Mouse (Mus musculus) thymus, adult 2 months (tissue): ENCODE measurements around the gene Tpgs1. TPM values are rescaled to one million over a fixed set of nuclear protein-coding genes. Genes with fewer than 3 reads are reported as not detected.

Source experiments
- DNase-seq: peaks from one replicate; pipeline ENCODE4 v3.0.0; 2021
- H3K27ac ChIP-seq: fragments of 200-500 bp; 2 replicates; pipeline ENCODE4 v1.5.1; 2012; ENCODE audit warnings: low read length, control low read depth; ENCODE audit not compliant: control insufficient read depth, insufficient read depth
- H3K27me3 ChIP-seq: fragments of 200-500 bp; 2 replicates; pipeline ENCODE4 v1.6.1; 2012; ENCODE audit warnings: mild to moderate bottlenecking, low read length, moderate library complexity, mixed read lengths; ENCODE audit not compliant: control insufficient read depth, insufficient read depth
- H3K36me3 ChIP-seq: fragments of 200-500 bp; 2 replicates; pipeline ENCODE4 v1.6.1; 2012; ENCODE audit warnings: mild to moderate bottlenecking, low read length, moderate library complexity; ENCODE audit not compliant: control insufficient read depth, insufficient read depth
- H3K4me1 ChIP-seq: fragments of 200-500 bp; replicated peaks from 2 replicates; pipeline ENCODE4 v1.6.1; 2012; ENCODE audit warnings: low read length; ENCODE audit not compliant: control insufficient read depth, insufficient read depth
- H3K4me3 ChIP-seq: fragments of 200-500 bp; 2 replicates; pipeline ENCODE4 v1.5.1; 2012; ENCODE audit warnings: mild to moderate bottlenecking, low read length, control low read depth, moderate library complexity; ENCODE audit not compliant: control insufficient read depth, insufficient read depth
- CTCF ChIP-seq: fragments of 200-500 bp; IDR thresholded peaks from 2 replicates; pipeline ENCODE4 v1.5.1; 2012; ENCODE audit warnings: mild to moderate bottlenecking, control low read depth, low read length, moderate library complexity, borderline replicate concordance; ENCODE audit not compliant: control insufficient read depth, poor library complexity, insufficient read depth; ENCODE audit errors: extremely low read depth
- POLR2A ChIP-seq: fragments of 200-500 bp; IDR thresholded peaks from 2 replicates; pipeline ENCODE4 v1.6.1; 2012; ENCODE audit warnings: mild to moderate bottlenecking, low read length, control low read depth, moderate library complexity; ENCODE audit not compliant: control insufficient read depth, poor library complexity, insufficient read depth; ENCODE audit errors: extremely low read depth
- WGBS: fragments of 180-500 bp; shearing (Covaris S2); methylation state at CpG from one replicate; pipeline ENCODE4 v1.1.7; 2018; 5-methylcytosine and 5-hydroxymethylcytosine counted together
- polyA plus RNA-seq: library from polyadenylated mRNA; depleted of rRNA; stranded (reverse); fragments of >200 nt; gene quantifications from 2 replicates; pipeline ENCODE4 v1.2.3, GENCODE M21; 2012

The Tpgs1 gene
- polyA plus RNA-seq, 1 experiment = 92.3 TPM

DNA sequence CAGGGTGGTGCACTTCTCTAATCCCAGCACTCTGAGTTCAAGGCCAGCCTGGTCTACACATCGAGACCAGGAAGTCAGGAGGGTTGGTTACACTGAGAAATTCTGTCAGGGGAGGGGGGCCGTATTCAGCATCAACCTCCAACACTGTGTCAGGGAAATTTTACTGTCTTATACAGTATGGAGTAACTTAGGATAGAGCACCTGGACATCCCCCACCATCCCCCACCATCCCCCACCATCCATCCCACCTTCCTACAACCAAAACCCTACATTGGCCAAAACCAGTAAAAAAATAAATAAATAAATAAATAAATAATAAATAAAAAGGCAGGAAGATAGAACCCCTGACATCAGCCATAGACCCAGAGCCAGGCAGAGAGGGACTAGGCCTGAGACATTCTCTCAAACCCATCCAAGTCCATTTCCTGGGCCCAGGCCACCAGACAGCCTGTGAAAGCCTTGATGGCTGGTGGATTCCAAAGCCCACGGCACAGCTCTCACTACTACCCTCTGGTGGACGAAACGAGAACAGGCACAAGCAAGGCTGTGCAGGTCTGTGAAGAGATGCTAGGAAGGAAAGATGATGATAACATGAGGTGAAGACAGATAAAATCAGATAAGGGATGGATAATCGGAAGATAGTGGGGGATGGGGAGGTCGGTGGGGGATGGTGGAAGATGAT lies 20.0 kb upstream of the Tpgs1 start:
- TF ChIP-seq CTCF = peak; percentile 84
- no peak for TF ChIP-seq POLR2A
- no peaks in the 10 kb centered on the region for H3K27me3 ChIP-seq
- no peak overlapping the region for H3K4me3 ChIP-seq
- H3K36me3 ChIP-seq = no peaks in the 10 kb centered on the region
- WGBS = 27% methylated on average over 7 of the region's 7 CpGs
- no peaks in the 10 kb centered on the region for H3K4me1 ChIP-seq
- DNase-seq = peak; percentile 67
- H3K27ac ChIP-seq = no peak overlapping the region

DNA sequence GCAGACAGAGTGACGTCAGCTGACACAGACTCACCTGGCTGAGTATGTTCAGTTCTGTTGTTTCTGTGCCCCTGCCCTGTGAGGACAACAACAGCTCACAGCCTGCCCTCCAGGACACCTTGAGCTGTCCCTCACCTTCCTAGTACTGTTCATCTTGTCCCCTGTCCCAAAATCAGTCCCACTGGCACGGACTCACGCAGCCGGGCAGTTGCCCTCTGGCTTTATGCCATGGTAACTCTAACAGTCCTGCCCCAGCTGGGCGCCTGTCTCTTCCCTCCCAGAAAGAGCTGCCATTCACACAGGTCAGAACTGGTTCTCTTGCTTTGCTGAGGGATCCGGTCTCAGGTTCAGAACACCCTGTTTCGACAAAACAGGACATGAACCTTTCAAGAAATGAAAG lies 16.4 kb upstream of the Tpgs1 start:
- Histone ChIP-seq H3K27me3 (no peaks in the 10 kb centered on the region), H3K27ac (no peak overlapping the region), H3K4me1 (no peaks in the 10 kb centered on the region), H3K4me3 (no peak overlapping the region), H3K36me3 (no peaks in the 10 kb centered on the region)
- TF ChIP-seq CTCF (no peak), POLR2A (no peak)
- 79% methylated on average over 7 of the region's 7 CpGs for WGBS
- DNase-seq = no peak

DNA sequence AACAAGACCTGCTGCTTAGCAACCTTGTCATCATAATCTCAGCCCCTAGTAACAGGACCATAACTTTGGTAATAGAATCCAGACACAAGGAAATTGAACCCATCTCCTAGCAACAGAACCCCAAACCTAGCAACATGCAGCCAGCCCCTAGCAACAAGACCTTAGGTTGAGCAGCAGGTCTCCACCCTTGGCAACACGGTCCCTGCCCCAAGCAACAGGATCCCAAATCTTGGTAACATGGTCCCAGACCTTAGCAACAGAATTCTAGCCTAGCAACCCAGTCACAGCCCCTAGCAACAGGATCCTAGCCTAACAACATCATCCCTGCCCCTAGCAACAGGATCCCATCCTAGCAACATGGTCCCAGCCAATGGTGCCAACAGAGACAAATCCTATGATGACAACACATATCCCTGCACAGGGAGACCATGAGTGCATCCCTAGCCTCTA lies 14.2 kb upstream of the Tpgs1 start:
- H3K27ac ChIP-seq = no peak overlapping the region
- WGBS = 80% methylated on average over 1 of the region's 1 CpGs
- H3K36me3 ChIP-seq = no peaks in the 10 kb centered on the region
- H3K4me1 ChIP-seq = no peaks in the 10 kb centered on the region
- H3K4me3 ChIP-seq = no peak overlapping the region
- H3K27me3 ChIP-seq = no peaks in the 10 kb centered on the region
- no peak for DNase-seq
- no peak for TF ChIP-seq CTCF
- TF ChIP-seq POLR2A = no peak

DNA sequence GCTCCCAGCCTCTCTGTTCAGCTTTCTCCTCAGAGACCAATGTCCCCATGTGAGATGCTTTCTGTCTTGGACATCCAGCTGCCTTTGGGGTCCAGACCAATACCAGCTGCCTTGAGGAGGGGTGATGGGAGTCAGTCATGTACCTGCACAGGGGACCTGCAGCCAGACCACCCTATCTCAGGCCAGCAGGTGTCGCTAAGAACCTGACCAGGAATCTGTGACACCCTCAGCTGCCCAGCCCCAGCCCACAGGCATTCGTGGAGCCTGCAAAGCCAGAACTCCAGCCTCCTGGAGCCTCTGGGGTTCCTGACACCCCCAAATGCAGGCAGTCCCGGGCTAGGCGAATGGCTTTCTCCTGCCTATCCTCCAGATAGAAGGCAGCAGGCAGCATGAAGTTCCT lies 10.3 kb upstream of the Tpgs1 start:
- DNase-seq = peak; percentile 46
- Histone ChIP-seq H3K36me3 (no peaks in the 10 kb centered on the region), H3K4me3 (no peak overlapping the region), H3K27me3 (no peaks in the 10 kb centered on the region), H3K4me1 (no peaks in the 10 kb centered on the region), H3K27ac (no peak overlapping the region)
- 44% methylated on average over 4 of the region's 4 CpGs for WGBS
- TF ChIP-seq CTCF (0 out of 2 replicates have a peak, but pooled peaks have one; percentile 13), POLR2A (no peak)

DNA sequence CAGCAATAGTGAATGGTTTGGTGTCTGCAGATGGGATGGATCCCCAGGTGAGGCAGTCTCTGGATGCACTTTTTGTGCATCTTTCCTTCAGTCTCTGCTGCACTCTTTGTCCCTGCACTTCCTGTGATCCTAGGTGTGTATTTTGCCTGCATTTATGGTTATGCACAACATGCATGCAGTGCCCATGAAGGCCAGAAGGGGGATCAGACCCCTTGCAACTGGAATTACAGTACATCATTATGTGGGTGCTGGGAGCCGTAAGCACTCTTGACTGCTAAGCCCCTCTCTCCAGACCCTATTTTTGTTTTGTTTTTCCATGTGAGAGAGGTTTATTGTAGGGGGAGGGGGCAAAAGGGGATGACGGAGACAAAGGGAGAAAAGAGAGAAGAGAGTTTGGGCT lies 8.9 kb upstream of the Tpgs1 start:
- Histone ChIP-seq H3K4me1 (no peaks in the 10 kb centered on the region), H3K4me3 (no peak overlapping the region), H3K27me3 (no peaks in the 10 kb centered on the region), H3K36me3 (no peaks in the 10 kb centered on the region), H3K27ac (no peak overlapping the region)
- WGBS = 86% methylated on average over 2 of the region's 2 CpGs
- TF ChIP-seq CTCF (no peak), POLR2A (no peak)
- no peak for DNase-seq

DNA sequence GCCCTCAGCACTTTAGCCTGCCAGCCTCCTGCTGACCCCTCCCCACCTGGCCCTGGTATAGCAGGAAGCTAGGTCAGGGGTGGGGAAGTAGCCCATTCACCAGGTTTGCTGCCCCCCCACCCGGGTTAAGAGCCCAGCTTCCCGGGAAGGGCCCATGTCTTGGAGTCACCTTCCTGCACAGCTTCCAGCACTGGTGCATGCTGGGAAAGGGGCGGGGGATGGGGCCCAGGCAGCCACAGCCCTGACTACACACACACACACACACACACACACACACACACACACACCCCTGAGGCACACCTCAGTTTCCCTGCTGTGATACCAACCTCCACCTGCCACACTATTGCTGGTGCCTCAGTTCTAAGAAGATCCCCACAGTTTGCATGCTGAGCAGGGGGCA lies 7.3 kb upstream of the Tpgs1 start:
- no peak overlapping the region for H3K27ac ChIP-seq
- 62% methylated on average over 3 of the region's 3 CpGs for whole genome bisulfite sequencing

DNA sequence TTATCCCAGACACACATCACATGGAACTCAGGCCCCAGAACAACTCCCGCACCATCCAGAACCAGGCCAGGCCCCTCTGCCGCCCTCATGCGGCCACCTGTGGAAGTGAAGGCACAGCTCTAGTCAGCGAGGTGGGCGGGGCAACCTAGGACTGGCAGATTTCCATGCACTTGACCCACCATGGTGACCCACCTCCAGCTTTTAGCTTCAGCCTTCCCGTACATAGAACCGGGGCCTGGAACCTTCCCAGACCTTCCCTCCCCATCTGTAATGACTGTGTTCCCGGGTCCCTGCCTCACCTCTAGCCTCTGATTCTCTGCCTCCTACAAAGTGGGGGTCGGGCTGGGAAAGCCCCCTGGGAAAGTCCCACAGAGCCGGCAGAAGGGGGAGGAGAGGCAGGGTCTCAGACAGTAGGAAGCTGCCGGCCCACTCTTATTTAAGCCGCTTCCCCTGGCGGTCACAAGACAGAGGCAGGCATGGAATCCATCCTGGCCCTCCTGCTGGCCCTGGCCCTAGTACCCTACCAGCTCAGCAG lies 5.0 kb upstream of the Tpgs1 start, which contains the start of gene Madcam1:
Gene Madcam1, plus strand, starts transcription at position 429 of the 535 bp plus-strand sequence.
- TF ChIP-seq POLR2A (no peak), CTCF (peak; percentile 95)
- H3K27me3 ChIP-seq = no peaks in the 10 kb centered on the region
- peak; percentile 75 for DNase-seq
- H3K36me3 ChIP-seq = no peaks in the 10 kb centered on the region
- 24% methylated on average over 13 of the region's 13 CpGs for WGBS
- H3K27ac ChIP-seq = no peak within 1 kb of the TSS
- no peak within 1 kb of the TSS for H3K4me3 ChIP-seq
- H3K4me1 ChIP-seq = no peaks in the 10 kb centered on the region

More for the DNA sequence above, 7.3 kb upstream of the Tpgs1 start:
- TF ChIP-seq CTCF (no peak), POLR2A (no peak)
- DNase-seq = no peak
- Histone ChIP-seq H3K36me3 (no peaks in the 10 kb centered on the region), H3K4me1 (no peaks in the 10 kb centered on the region), H3K27me3 (no peaks in the 10 kb centered on the region), H3K4me3 (no peak overlapping the region)
